Mouse (Mus musculus) liver, embryonic 15.5 days (tissue): Measurements from ENCODE around the gene Lrrc42. TPM values are rescaled to one million over a fixed set of nuclear protein-coding genes. Genes with fewer than 3 reads are reported as not detected.

ENCODE experiments used
- ATAC-seq: fragments of 200-750 bp; cut with Nextera tagmentation; 2 replicates; pipeline ENCODE4 v1.8.0; 2017; ENCODE audit warnings: moderate number of reproducible peaks, mild to moderate bottlenecking, moderate library complexity; ENCODE audit not compliant: insufficient read depth
- H3K27ac ChIP-seq: fragments of 300-500 bp; sonication (generic); replicated peaks from 2 replicates; pipeline ENCODE4 v1.5.1; 2015; ENCODE audit warnings: mild to moderate bottlenecking, inconsistent platforms
- H3K27me3 ChIP-seq: fragments of 300-500 bp; sonication (generic); 2 replicates; pipeline ENCODE4 v1.6.1; 2015; ENCODE audit warnings: mild to moderate bottlenecking, inconsistent platforms
- H3K36me3 ChIP-seq: fragments of 300-500 bp; sonication (generic); replicated peaks from 2 replicates; pipeline ENCODE4 v1.6.1; 2015; ENCODE audit warnings: moderate library complexity, mild to moderate bottlenecking, inconsistent platforms
- H3K4me1 ChIP-seq: fragments of 300-500 bp; sonication (generic); replicated peaks from 2 replicates; pipeline ENCODE4 v1.6.1; 2015; ENCODE audit warnings: inconsistent platforms
- H3K4me2 ChIP-seq: fragments of 300-500 bp; sonication (generic); 2 replicates; pipeline ENCODE4 v1.6.1; 2015; ENCODE audit warnings: moderate library complexity, mild to moderate bottlenecking, inconsistent platforms
- H3K4me3 ChIP-seq: fragments of 300-500 bp; sonication (generic); replicated peaks from 2 replicates; pipeline ENCODE4 v1.5.1; 2015; ENCODE audit warnings: mild to moderate bottlenecking, inconsistent platforms
- H3K9ac ChIP-seq: fragments of 300-500 bp; sonication (generic); 2 replicates; pipeline ENCODE4 v1.6.1; 2015; ENCODE audit warnings: moderate library complexity, mild to moderate bottlenecking, inconsistent platforms
- H3K9me3 ChIP-seq: fragments of 300-500 bp; sonication (generic); replicated peaks from 2 replicates; pipeline ENCODE4 v1.6.1; 2016; ENCODE audit warnings: inconsistent platforms
- WGBS: fragments of 180-500 bp; shearing (Covaris S2); methylation state at CpG from one replicate; pipeline ENCODE4 v1.1.7; 2015; ENCODE audit warnings: mixed read lengths; ENCODE audit not compliant: insufficient replicate concordance; 5-methylcytosine and 5-hydroxymethylcytosine counted together
- polyA plus RNA-seq: library from polyadenylated mRNA; unstranded; fragments of >200 nt; fragmentation: Nextera tagmentation; extraction: Ambion mirVana; gene quantifications from 2 replicates; pipeline ENCODE4 v1.2.1, GENCODE M21; 2015

Lrrc42 gene
- polyA plus RNA-seq, 1 experiment from 2014 or later, result 13.7 TPM

GRCm38 (mm10) chr4:107217574-107217973 is 35.8 kb downstream of the Lrrc42 start:
- Histone ChIP-seq H3K27me3 (no peaks in the 10 kb centered on the region), H3K9ac (peak overlapping the region; percentile 39; the same call in 1 of the 2 replicates), H3K27ac (peak overlapping the region; percentile 82), H3K36me3 (no peaks in the 10 kb centered on the region), H3K9me3 (no peaks in the 10 kb centered on the region), H3K4me3 (no peak overlapping the region), H3K4me1 (peaks cover 41% of the 10 kb centered on the region), H3K4me2 (peak overlapping the region; percentile 61)
- peak; percentile 99 for ATAC-seq
- WGBS, result 20% methylated on average over 9 of the region's 9 CpGs

GRCm38 (mm10) chr4:107213279-107214011 is 39.9 kb downstream of the Lrrc42 start:
- H3K27me3 ChIP-seq, result no peaks in the 10 kb centered on the region
- H3K4me1 ChIP-seq, result peaks cover 35% of the 10 kb centered on the region
- no peaks in the 10 kb centered on the region for H3K9me3 ChIP-seq
- no peaks in the 10 kb centered on the region for H3K36me3 ChIP-seq
- 53% methylated on average over 12 of the region's 12 CpGs for WGBS
- H3K27ac ChIP-seq, result no peak overlapping the region
- H3K9ac ChIP-seq, result no peak overlapping the region
- ATAC-seq, result no peak
- H3K4me3 ChIP-seq, result no peak overlapping the region
- no peak overlapping the region for H3K4me2 ChIP-seq

DNA sequence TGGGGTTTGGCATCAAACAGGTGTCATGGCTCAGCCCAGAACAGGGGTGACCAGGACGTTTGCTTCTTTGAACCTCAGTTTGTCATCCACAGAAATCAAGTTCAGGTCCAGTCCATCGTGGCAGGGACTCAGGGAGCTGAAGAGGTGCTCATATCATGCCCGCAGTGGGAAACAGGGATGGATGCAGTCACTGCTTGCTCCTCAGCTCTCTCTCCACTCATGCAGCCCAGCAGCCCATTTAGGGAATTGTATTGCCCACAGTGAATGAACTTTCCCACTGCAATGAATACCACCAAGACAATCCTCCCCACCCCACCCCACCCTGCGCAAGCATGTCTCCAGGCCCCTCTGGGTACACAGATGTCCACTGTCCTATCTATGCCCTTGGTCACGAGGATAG is 41.4 kb downstream of the Lrrc42 start:
- Histone ChIP-seq H3K27me3 (no peaks in the 10 kb centered on the region), H3K4me3 (no peak overlapping the region), H3K36me3 (peaks cover 3% of the 10 kb centered on the region; the same call in 1 of the 2 replicates), H3K9me3 (no peaks in the 10 kb centered on the region), H3K27ac (no peak overlapping the region), H3K4me1 (peaks cover 20% of the 10 kb centered on the region), H3K4me2 (no peak overlapping the region), H3K9ac (no peak overlapping the region)
- WGBS, result 57% methylated on average over 5 of the region's 5 CpGs
- ATAC-seq, result no peak

DNA sequence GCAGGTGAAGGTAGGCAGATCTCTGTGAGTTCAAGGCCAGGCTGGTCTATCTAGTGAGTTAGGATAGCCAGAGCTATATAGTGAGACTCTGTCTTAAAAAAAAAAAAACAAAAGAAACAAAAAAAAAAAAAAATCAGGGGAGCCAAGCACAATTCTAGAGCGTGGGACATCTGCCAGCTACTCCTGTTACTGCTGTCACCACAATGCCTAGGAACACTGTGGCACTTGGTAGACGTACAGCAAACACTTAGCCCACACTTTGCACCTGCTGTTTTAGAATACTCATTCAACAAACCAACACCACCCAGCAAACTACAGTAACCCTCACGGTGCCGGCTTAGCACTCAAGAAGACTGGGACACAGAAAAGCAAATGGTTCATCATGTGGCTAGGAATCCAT is 41.9 kb downstream of the Lrrc42 start:
- peaks cover 8% of the 10 kb centered on the region; the same call in 1 of the 2 replicates for H3K36me3 ChIP-seq
- H3K27me3 ChIP-seq, result no peaks in the 10 kb centered on the region
- H3K27ac ChIP-seq, result no peak overlapping the region
- no peak overlapping the region for H3K4me3 ChIP-seq
- H3K4me1 ChIP-seq, result peaks cover 15% of the 10 kb centered on the region
- no peak overlapping the region for H3K4me2 ChIP-seq
- no peaks in the 10 kb centered on the region for H3K9me3 ChIP-seq
- no peak for ATAC-seq
- 73% methylated on average over 4 of the region's 4 CpGs for WGBS
- no peak overlapping the region for H3K9ac ChIP-seq

DNA sequence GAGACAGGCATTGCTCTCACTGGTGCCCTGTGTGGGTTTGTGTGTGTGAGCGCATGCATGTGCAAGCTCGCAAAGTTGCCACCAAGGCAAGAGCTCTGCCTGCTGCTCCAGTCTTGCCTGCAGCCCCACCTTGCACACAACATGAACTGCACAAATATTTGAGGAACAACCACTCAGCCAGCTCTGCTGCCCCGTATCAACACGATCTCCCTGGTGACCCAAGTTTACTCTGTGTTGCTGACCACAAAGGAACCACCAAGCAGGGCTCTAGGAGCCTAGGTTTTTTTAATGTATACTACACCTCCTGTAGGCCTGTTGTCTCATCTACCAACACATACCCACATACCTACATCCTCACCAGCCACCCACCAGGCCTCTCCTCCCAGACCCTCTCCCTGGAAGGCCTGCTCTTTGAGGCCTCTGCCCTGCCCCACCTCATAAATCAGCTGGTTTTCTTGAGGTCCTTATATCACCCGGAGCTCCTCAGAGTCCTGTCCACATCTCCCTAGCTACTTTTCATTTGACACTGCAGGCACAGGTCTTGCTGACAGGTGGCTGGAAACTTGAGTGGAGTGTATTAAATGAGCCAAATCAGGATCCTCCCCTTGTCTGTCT is 42.7 kb downstream of the Lrrc42 start:
- no peak overlapping the region for H3K4me2 ChIP-seq
- H3K27ac ChIP-seq, result no peak overlapping the region
- no peak overlapping the region for H3K9ac ChIP-seq
- no peaks in the 10 kb centered on the region for H3K9me3 ChIP-seq
- H3K4me1 ChIP-seq, result peaks cover 13% of the 10 kb centered on the region
- peaks cover 14% of the 10 kb centered on the region for H3K36me3 ChIP-seq
- ATAC-seq, result peak; percentile 44; the same call in 1 of the 2 replicates
- no peaks in the 10 kb centered on the region for H3K27me3 ChIP-seq
- no peak overlapping the region for H3K4me3 ChIP-seq
- 21% methylated on average over 5 of the region's 5 CpGs for WGBS

- H3K27ac ChIP-seq, result no peak within 1 kb of the TSS
- no peaks in the 10 kb centered on the region for H3K27me3 ChIP-seq
- peaks cover 15% of the 10 kb centered on the region for H3K4me1 ChIP-seq
- peaks cover 29% of the 10 kb centered on the region for H3K36me3 ChIP-seq
- H3K4me3 ChIP-seq, result no peak within 1 kb of the TSS
- no peak for ATAC-seq
- H3K9me3 ChIP-seq, result no peaks in the 10 kb centered on the region
- 80% methylated on average over 3 of the region's 3 CpGs for WGBS
- H3K4me2 ChIP-seq, result no peak within 1 kb of the TSS
- no peak within 1 kb of the TSS for H3K9ac ChIP-seq
These were observed 44.5 kb downstream of the Lrrc42 start, which contains the start of gene Ldlrad1 for GRCm38 (mm10) chr4:107208880-107209279. TSS of gene Ldlrad1 (plus strand) at chr4:107209180.

GRCm38 (mm10) chr4:107207016-107207415 is 46.3 kb downstream of the Lrrc42 start:
- Histone ChIP-seq H3K27ac (no peak overlapping the region), H3K36me3 (peaks cover 47% of the 10 kb centered on the region), H3K4me2 (no peak overlapping the region), H3K9me3 (no peaks in the 10 kb centered on the region), H3K4me3 (no peak overlapping the region), H3K4me1 (peaks cover 19% of the 10 kb centered on the region), H3K9ac (no peak overlapping the region), H3K27me3 (no peaks in the 10 kb centered on the region)
- no peak for ATAC-seq
- WGBS, result 83% methylated on average over 2 of the region's 2 CpGs

GRCm38 (mm10) chr4:107203001-107203400 is 50.3 kb downstream of the Lrrc42 start:
- Histone ChIP-seq H3K9ac (no peak overlapping the region), H3K4me1 (0 out of 2 replicates have a peak, but pooled peaks cover 6% of the 10 kb centered on the region)

GRCm38 (mm10) chr4:107201779-107202178 is 51.6 kb downstream of the Lrrc42 start:
- no peak overlapping the region for H3K27ac ChIP-seq

More at GRCm38 (mm10) chr4:107203001-107203400, 50.3 kb downstream of the Lrrc42 start:
- Histone ChIP-seq H3K36me3 (peaks cover 87% of the 10 kb centered on the region), H3K27ac (no peak overlapping the region), H3K9me3 (no peaks in the 10 kb centered on the region), H3K4me3 (no peak overlapping the region), H3K4me2 (no peak overlapping the region), H3K27me3 (no peaks in the 10 kb centered on the region)
- WGBS, result 71% methylated on average over 7 of the region's 7 CpGs
- no peak for ATAC-seq

DNA sequence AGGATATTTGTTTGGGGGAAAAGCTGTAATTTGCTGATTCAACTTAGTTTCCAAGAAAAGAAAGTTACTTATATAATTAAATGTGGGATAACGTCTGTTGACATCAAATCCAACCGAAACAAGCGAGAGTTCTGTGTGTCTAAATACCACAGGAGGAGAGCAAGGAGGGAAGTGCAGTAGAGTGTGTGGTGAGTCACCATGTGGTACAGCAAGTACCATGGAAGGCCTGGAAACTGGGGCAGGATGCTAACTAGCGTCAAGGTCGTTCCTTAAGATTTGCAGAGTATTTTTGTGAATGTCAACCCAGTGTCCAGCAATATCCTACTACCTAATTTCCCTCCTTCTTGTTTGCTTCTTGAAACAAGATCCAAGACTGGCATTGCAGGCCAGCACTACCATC is 55.3 kb downstream of the Lrrc42 start:
- H3K36me3 ChIP-seq, result peaks cover 92% of the 10 kb centered on the region
- 89% methylated on average over 5 of the region's 5 CpGs for WGBS

More at GRCm38 (mm10) chr4:107201779-107202178, 51.6 kb downstream of the Lrrc42 start:
- Histone ChIP-seq H3K9ac (no peak overlapping the region), H3K27me3 (no peaks in the 10 kb centered on the region), H3K4me1 (0 out of 2 replicates have a peak, but pooled peaks cover 6% of the 10 kb centered on the region), H3K4me3 (no peak overlapping the region), H3K36me3 (peaks cover 93% of the 10 kb centered on the region), H3K9me3 (no peaks in the 10 kb centered on the region), H3K4me2 (no peak overlapping the region)
- no peak for ATAC-seq
- 88% methylated on average over 3 of the region's 3 CpGs for WGBS

DNA sequence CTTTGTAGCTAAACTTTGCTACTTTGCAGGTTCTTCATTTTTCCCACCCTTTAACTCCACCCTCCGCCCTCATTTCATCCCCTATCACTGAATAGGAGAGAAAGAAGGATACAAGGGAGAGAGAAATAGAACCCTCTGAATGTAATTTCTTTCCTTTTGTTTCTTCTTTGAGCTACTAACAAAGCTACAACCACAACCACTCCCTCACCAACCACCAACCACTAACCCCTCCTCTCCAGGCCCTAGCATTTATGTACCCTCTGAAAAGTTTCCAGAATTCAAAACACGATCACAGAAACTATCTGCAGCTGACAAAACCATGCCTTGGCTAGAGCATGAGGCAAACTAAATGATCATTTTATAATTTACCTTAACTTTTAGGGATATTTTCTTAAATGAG is 56.9 kb downstream of the Lrrc42 start:
- Histone ChIP-seq H3K27me3 (no peaks in the 10 kb centered on the region), H3K4me1 (no peaks in the 10 kb centered on the region), H3K4me3 (no peak overlapping the region), H3K9ac (no peak overlapping the region), H3K4me2 (no peak overlapping the region), H3K9me3 (no peaks in the 10 kb centered on the region), H3K36me3 (peaks cover 89% of the 10 kb centered on the region), H3K27ac (no peak overlapping the region)
- 85% methylated on average over 2 of the region's 2 CpGs for WGBS
- no peak for ATAC-seq

More for the DNA sequence above, 55.3 kb downstream of the Lrrc42 start:
- H3K4me3 ChIP-seq, result no peak overlapping the region
- no peaks in the 10 kb centered on the region for H3K9me3 ChIP-seq
- no peak overlapping the region for H3K4me2 ChIP-seq
- H3K4me1 ChIP-seq, result no peaks in the 10 kb centered on the region
- no peak overlapping the region for H3K9ac ChIP-seq
- ATAC-seq, result no peak
- H3K27ac ChIP-seq, result no peak overlapping the region
- H3K27me3 ChIP-seq, result no peaks in the 10 kb centered on the region
